Mouse (Mus musculus) fat pad, adult 2 months (tissue): Measurements from ENCODE around the gene Dnajc14.
"Not testable (repeated sequence)": the region's sequence is repeated elsewhere in the genome, so short reads cannot be mapped to it uniquely, and the experiment has no call there.

ENCODE experiments used
- DNase-seq: peaks from one replicate; pipeline ENCODE4 v3.0.0-alpha.2; 2011; ENCODE audit warnings: low read depth, low spot score; ENCODE audit errors: extremely low read depth

Gene Dnajc14

DNA sequence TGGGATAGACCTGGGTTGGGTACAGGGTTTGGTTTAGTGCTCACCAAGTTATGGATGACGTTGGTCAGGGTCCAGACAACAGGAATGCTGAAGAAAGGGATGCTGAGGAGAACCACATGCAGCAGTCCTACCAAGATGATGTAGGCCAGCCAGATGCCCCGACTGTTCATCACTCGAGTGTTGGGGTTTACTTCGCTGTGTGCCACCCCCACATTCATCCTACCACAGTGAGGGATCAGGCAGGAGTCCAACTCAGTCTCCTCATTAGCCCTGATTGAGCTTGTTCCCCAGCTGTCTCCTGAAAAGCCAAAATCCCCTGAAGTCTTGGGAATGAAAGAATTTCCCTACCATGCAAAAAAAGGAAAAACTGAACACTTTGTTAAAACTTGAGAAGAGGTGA lies 16.4 kb downstream of the Dnajc14 start:
- DNase-seq: no peak

GRCm38 (mm10) chr10:128821358-128822056 lies 17.6 kb downstream of the Dnajc14 start, which contains the start of gene Ormdl2:
TSS of gene Ormdl2 (minus strand) at chr10:128821645.
- peak; percentile 90 for DNase-seq

DNA sequence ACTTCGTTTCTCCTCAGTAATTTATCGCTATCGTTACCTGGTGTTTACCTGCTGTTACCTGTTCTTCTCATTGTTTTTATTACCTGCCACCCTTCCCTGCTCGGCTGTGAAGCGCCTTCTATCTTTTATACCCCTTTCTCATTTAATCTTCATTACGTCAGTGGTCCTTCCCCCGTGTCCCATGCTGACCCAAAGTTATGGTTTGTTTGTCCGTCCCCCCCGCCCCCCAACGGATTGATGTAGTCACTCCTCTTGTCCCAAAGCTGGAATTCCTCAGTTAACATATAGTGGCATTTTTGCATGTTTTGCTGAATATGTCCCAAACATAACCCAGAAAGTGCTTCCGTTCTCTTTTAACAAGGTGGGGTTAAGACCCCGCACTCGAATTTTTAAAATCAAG lies 18.3 kb downstream of the Dnajc14 start:
- no peak for DNase-seq

DNA sequence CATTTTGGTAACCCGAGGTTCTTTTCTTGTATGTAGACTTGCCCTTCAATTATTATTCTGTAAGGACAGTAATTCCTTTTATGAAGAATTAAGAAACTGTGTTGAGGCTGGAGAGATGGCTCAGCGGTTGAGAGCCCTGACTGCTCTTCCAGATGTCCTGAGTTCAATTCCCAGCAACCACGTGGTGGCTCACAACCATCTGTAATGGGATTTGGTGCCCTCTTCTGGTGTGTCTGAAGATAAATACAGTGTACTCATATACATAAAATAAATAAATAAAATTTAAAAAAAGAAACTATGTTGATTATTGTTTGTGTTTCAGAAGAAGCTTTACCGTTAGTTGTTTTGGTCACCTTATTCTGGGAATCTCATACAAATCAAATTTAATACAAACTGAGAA lies 19.2 kb downstream of the Dnajc14 start:
- DNase-seq: not testable (repeated sequence)

- no peak for DNase-seq
Observed at GRCm38 (mm10) chr10:128823821-128824220, 20.0 kb downstream of the Dnajc14 start.

- DNase-seq: no peak
Observed at GRCm38 (mm10) chr10:128837400-128837799, 33.5 kb downstream of the Dnajc14 start.

- no peak for DNase-seq
Observed at GRCm38 (mm10) chr10:128839434-128839833, 35.6 kb downstream of the Dnajc14 start.

DNA sequence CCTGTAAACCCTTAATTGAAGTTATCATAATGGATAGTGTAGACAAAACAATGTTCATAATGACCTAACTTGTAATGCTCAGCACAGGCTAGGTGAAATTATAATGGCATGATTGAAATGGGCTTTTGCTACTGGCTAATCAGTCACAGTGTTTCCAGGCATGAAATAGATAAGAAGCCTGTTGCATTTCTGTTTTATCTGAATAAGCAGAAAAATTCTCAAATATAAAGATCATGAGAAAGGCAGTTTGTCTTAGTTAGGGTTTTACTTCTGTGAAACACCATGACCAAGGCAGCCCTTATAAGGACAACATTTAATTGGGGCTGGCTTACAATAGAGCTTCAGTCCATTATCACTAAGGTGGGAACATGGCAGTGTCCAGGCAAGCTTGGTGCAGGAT lies 36.8 kb downstream of the Dnajc14 start:
- no peak for DNase-seq

- no peak for DNase-seq
Observed at GRCm38 (mm10) chr10:128843260-128843659, 39.4 kb downstream of the Dnajc14 start.

GRCm38 (mm10) chr10:128845516-128845915 lies 41.7 kb downstream of the Dnajc14 start:
- no peak for DNase-seq

GRCm38 (mm10) chr10:128846664-128847063 lies 42.8 kb downstream of the Dnajc14 start:
- DNase-seq: no peak

DNA sequence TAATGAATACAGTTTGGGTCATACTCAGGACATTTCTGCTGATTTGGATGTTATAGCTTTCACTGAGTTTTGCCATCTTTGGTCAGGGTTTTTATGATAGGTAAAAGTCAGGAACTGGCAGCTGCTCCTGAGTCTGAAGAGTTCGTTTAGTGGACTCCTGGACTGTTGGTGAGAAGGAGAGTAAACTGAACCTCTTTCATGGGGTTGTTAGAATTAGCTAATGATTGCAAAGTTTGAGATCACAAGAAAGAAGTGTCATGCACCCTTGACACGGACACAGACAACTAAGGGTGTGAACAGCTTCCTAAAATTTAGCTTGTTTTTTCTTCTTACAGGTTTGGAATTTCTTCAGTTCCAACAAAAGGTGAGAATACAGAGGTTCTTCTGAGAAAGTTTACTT lies 44.6 kb downstream of the Dnajc14 start:
- DNase-seq: no peak

DNA sequence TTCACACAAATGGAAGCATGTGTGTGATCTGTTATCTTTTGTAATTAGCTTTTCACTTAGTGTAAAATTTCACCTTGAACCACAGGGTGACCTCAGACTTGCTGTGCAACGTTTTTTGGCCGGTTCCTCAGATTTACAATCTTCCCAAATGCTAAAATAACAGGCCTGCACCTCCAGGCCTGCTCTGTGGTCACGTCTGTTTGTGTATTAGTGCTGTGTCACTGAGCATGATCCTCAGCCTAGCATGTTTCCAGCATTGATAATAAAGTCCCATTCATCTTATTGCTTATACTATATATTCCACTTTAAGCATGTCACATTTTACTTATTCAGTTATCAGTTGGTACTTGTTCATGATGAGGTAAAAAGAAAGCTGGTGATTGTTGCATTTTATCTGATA lies 46.5 kb downstream of the Dnajc14 start:
- DNase-seq: no peak

DNA sequence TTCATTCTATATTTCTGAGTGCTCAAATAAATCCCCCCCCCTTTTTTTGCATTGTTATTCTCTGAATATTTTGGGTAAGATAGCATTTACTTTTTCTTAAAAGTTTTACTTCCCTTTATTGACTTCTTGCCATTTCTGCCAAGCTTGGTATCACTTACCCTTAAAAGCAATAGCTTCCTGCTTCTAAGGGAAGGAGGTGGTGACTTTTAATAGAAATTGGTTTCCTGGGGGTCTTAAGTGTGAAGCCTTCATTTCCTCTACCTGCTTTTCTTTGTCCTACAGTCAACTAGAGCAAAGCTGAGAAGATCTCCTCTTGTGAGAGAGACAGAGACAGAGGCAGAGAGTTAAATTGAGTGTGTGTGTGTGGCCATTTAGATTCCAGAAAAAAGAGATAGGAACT lies 57.3 kb downstream of the Dnajc14 start:
- no peak for DNase-seq

- no peak for DNase-seq
Observed at GRCm38 (mm10) chr10:128866042-128866441, 62.2 kb downstream of the Dnajc14 start.

- DNase-seq: no peak
Observed at GRCm38 (mm10) chr10:128866518-128866917, 62.7 kb downstream of the Dnajc14 start.
